Mouse (Mus musculus) intestine, embryonic 15.5 days (tissue): ENCODE data around the gene Kcnn4. TPM values are rescaled to one million over a fixed set of nuclear protein-coding genes. Genes with fewer than 3 reads are reported as not detected.

ENCODE experiments used
- ATAC-seq: fragments of 200-750 bp; cut with Nextera tagmentation; 2 replicates; pipeline ENCODE4 v1.8.0; 2017; ENCODE audit warnings: moderate TSS enrichment, moderate library complexity
- H3K27ac ChIP-seq: fragments of 300-500 bp; sonication (generic); 2 replicates; pipeline ENCODE4 v1.5.1; 2015; ENCODE audit warnings: mild to moderate bottlenecking, inconsistent platforms
- H3K27me3 ChIP-seq: fragments of 300-500 bp; sonication (generic); replicated peaks from 2 replicates; pipeline ENCODE4 v1.6.1; 2015; ENCODE audit warnings: inconsistent platforms
- H3K36me3 ChIP-seq: fragments of 300-500 bp; sonication (generic); 2 replicates; pipeline ENCODE4 v1.6.1; 2015; ENCODE audit warnings: inconsistent platforms
- H3K4me1 ChIP-seq: fragments of 300-500 bp; sonication (generic); replicated peaks from 2 replicates; pipeline ENCODE4 v1.6.1; 2015; ENCODE audit warnings: inconsistent platforms
- H3K4me2 ChIP-seq: fragments of 300-500 bp; sonication (generic); replicated peaks from 2 replicates; pipeline ENCODE4 v1.6.1; 2015; ENCODE audit warnings: mild to moderate bottlenecking, inconsistent platforms
- H3K4me3 ChIP-seq: fragments of 300-500 bp; sonication (generic); replicated peaks from 2 replicates; pipeline ENCODE4 v1.5.1; 2015; ENCODE audit warnings: inconsistent platforms
- H3K9ac ChIP-seq: fragments of 300-500 bp; sonication (generic); 2 replicates; pipeline ENCODE4 v1.6.1; 2015; ENCODE audit warnings: inconsistent platforms
- H3K9me3 ChIP-seq: fragments of 300-500 bp; sonication (generic); 2 replicates; pipeline ENCODE4 v1.6.1; 2016; ENCODE audit warnings: inconsistent platforms
- WGBS: fragments of 180-500 bp; shearing (Covaris S2); methylation state at CpG from one replicate; pipeline ENCODE4 v1.1.7; 2015; 5-methylcytosine and 5-hydroxymethylcytosine counted together
- polyA plus RNA-seq: library from polyadenylated mRNA; unstranded; fragments of >200 nt; fragmentation: Nextera tagmentation; extraction: Ambion mirVana; gene quantifications from 2 replicates; pipeline ENCODE4 v1.2.1, GENCODE M21; 2015

Gene Kcnn4
- polyA plus RNA-seq = 2.7 and 3.4 TPM in 2 replicates

DNA sequence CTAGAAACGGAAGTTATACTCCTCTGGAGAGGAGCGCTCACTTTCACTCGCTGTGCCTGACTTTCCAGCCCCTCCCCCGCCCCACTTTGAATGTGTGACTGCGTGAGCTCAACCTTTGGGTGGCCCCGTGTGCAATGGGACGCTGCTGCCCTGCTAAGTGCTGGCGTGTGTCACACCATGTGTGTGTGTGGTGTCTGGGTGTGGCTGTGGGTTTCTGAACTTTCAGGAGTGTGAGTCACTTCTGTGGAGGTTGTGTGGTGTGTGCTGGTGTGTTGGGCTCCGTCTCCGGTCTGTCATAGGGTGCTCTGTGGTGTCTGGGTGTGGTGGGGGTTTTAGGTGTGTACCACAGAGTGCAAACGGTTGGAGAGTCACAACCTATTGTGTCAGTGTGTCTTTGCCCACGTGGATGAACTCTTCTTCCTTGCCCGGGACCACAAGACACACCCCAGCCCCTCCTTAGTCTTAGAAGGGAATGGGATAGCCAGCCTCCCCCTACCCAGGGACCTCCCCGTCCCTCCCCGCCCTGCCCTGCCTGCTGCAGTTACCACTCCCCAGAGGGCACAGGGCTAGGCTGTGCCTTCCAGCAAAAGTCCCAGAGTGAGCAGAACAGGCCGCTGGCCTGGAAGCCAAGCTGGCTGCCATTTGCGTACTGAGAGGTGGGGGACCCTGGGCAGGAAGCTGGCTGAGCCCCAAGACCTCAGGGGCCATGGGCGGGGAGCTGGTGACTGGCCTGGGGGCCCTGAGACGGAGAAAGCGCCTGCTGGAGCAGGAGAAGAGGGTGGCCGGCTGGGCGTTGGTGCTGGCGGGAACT, at the start of gene Kcnn4:
Gene Kcnn4 (plus strand): TSS at position 533 of the 811 bp plus-strand sequence.
- whole genome bisulfite sequencing = 36% methylated on average over 23 of the region's 23 CpGs
- H3K27me3 ChIP-seq = no peaks in the 10 kb centered on the region
- H3K4me1 ChIP-seq = peaks cover 6% of the 10 kb centered on the region; the same call in 1 of the 2 replicates
- H3K36me3 ChIP-seq = no peaks in the 10 kb centered on the region
- no peak within 1 kb of the TSS; the same call in 1 of the 2 replicates for H3K4me2 ChIP-seq
- H3K9ac ChIP-seq = no peak within 1 kb of the TSS
- peak; percentile 46; the same call in 1 of the 2 replicates for ATAC-seq
- H3K9me3 ChIP-seq = no peaks in the 10 kb centered on the region
- no peak within 1 kb of the TSS for H3K27ac ChIP-seq
- H3K4me3 ChIP-seq = 0 out of 2 replicates have a peak within 1 kb of the TSS, but pooled peaks have one; percentile 9

DNA sequence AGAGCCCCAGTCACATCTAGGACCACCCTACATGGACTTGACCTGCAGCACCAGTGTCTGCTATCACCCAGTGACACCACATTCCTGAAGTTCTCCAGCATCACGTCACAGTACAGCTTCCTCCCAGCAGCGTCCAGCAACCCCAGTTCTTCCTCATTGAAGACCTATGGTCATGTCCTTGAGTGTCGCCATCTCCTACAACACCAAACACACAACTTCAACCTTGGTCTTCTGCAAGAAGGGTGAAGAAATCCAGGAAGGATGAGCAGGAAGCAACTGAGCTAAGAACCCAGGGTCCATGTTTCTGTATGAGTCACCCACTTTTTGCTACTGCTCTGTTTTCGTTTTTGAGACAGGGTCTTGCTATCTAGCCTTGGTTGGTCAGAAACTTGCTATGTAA, 47.5 kb upstream of the Kcnn4 start:
- WGBS = 74% methylated on average over 4 of the region's 4 CpGs
- no peak for ATAC-seq
- Histone ChIP-seq H3K36me3 (no peaks in the 10 kb centered on the region), H3K4me2 (no peak overlapping the region), H3K27ac (no peak overlapping the region), H3K27me3 (peaks cover 10% of the 10 kb centered on the region), H3K9ac (no peak overlapping the region), H3K4me1 (no peaks in the 10 kb centered on the region), H3K9me3 (peaks cover 3% of the 10 kb centered on the region; the same call in 1 of the 2 replicates), H3K4me3 (no peak overlapping the region)

DNA sequence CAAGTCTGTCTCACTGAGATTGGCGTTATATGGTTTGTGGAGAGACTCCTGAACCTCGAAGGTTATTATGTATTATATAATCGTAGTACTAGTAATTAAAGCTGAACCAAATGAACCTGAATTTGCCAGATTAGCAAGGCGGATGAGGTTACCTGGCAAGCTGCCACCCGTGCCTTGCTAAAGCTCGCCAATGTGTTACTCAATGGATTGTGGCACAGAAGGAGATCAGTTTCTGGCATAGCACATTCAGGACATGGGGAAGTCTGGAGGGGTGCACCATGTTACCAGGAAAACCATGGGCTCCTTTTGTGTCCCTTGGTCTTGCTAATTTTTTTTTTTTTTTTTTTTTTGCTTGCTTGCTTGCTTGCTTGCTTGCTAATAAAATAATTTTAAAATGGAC, 44.9 kb upstream of the Kcnn4 start:
- peaks cover 5% of the 10 kb centered on the region for H3K27me3 ChIP-seq
- H3K27ac ChIP-seq = no peak overlapping the region
- 95% methylated on average over 6 of the region's 6 CpGs for WGBS
- ATAC-seq = no peak
- H3K4me2 ChIP-seq = no peak overlapping the region
- H3K9ac ChIP-seq = no peak overlapping the region
- H3K9me3 ChIP-seq = peaks cover 3% of the 10 kb centered on the region; the same call in 1 of the 2 replicates
- H3K4me3 ChIP-seq = no peak overlapping the region
- H3K4me1 ChIP-seq = no peaks in the 10 kb centered on the region
- H3K36me3 ChIP-seq = no peaks in the 10 kb centered on the region

DNA sequence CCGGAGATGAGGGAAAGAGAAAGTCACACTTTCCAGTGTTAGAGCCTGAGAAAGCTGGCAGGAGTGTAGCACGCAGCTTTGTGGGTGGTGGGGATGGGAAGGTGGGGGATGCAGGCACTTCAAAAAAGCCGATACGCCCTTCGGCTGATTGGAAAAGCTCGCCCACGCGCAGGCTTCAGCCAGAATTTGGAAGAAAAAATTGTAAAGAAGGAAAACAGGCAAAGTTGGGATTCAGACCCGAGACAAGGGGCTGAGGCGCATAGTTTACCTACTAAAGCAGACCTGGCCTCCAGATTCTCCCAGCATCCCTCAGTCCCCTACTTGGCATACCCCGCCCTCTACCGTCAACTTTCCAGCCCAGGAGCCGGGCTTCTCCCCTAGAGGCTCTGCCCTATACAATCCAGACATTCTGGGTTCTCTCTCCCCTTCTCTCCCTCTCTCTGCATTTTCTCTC, 44.4 kb upstream of the Kcnn4 start:
- Histone ChIP-seq H3K36me3 (no peaks in the 10 kb centered on the region), H3K27me3 (peaks cover 5% of the 10 kb centered on the region), H3K9ac (no peak overlapping the region; the same call in 1 of the 2 replicates), H3K27ac (no peak overlapping the region), H3K4me2 (peak overlapping the region; percentile 48), H3K9me3 (peaks cover 3% of the 10 kb centered on the region; the same call in 1 of the 2 replicates), H3K4me3 (peak overlapping the region; percentile 11; the same call in 1 of the 2 replicates), H3K4me1 (no peaks in the 10 kb centered on the region)
- no peak for ATAC-seq
- 20% methylated on average over 13 of the region's 13 CpGs for WGBS

- no peak overlapping the region for H3K4me3 ChIP-seq
- H3K36me3 ChIP-seq = no peaks in the 10 kb centered on the region
- peaks cover 3% of the 10 kb centered on the region; the same call in 1 of the 2 replicates for H3K9me3 ChIP-seq
- peaks cover 5% of the 10 kb centered on the region for H3K27me3 ChIP-seq
- no peak for ATAC-seq
- H3K27ac ChIP-seq = no peak overlapping the region
- no peaks in the 10 kb centered on the region for H3K4me1 ChIP-seq
- H3K4me2 ChIP-seq = peak overlapping the region; percentile 48
- 51% methylated on average over 20 of the region's 20 CpGs for WGBS
- H3K9ac ChIP-seq = no peak overlapping the region
Observed at GRCm38 (mm10) chr7:24326273-24327135, 43.6 kb upstream of the Kcnn4 start.

DNA sequence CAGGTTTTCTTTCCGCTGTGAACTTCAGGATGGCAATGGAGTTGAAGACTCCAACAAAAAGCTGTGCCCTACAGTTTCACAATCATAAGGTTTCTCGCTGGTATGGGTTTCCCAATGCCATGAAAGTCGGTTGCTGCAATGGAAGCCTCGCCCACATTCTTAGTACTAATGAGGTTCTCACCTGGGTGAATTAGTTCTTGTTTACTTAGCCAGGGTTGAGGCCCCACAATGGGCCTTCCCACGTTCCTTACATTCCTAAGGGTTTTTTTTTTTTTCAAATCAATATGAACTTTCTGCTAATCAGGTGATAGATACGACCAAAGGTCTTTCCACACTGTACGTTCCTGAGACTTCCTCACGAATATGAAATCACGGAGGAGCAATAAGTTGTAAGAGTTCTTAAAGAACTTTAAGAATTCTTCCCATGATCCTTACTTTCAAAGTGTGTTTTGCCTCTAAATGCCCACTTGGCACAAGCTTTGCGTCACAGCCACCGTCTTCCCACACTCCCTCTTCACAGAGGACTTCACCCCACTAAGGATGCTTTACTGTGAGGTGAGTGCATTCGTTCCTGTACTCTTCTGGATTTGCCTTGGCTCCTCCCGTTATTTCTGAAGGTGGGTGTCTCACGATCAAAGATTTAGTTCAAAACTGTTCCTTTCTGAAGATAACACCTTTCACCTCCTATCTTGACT, 42.6 kb upstream of the Kcnn4 start:
- Histone ChIP-seq H3K36me3 (no peaks in the 10 kb centered on the region), H3K27me3 (peaks cover 5% of the 10 kb centered on the region), H3K4me1 (no peaks in the 10 kb centered on the region), H3K9me3 (peaks cover 3% of the 10 kb centered on the region; the same call in 1 of the 2 replicates), H3K4me2 (no peak overlapping the region), H3K27ac (no peak overlapping the region), H3K9ac (no peak overlapping the region), H3K4me3 (no peak overlapping the region)
- peak; percentile 65; the same call in 1 of the 2 replicates for ATAC-seq
- WGBS = 75% methylated on average over 14 of the region's 14 CpGs

GRCm38 (mm10) chr7:24333304-24333986, 36.6 kb upstream of the Kcnn4 start, which contains the start of gene Tescl:
Gene Tescl (minus strand): TSS chr7:24333936.
- Histone ChIP-seq H3K4me1 (no peaks in the 10 kb centered on the region), H3K27ac (no peak within 1 kb of the TSS), H3K4me2 (peak within 1 kb of the TSS; percentile 22; the same call in 1 of the 2 replicates), H3K9me3 (no peaks in the 10 kb centered on the region), H3K9ac (no peak within 1 kb of the TSS), H3K4me3 (peak within 1 kb of the TSS; percentile 5; the same call in 1 of the 2 replicates), H3K27me3 (peaks cover 20% of the 10 kb centered on the region), H3K36me3 (no peaks in the 10 kb centered on the region)
- WGBS = 38% methylated on average over 49 of the region's 49 CpGs
- ATAC-seq = no peak

DNA sequence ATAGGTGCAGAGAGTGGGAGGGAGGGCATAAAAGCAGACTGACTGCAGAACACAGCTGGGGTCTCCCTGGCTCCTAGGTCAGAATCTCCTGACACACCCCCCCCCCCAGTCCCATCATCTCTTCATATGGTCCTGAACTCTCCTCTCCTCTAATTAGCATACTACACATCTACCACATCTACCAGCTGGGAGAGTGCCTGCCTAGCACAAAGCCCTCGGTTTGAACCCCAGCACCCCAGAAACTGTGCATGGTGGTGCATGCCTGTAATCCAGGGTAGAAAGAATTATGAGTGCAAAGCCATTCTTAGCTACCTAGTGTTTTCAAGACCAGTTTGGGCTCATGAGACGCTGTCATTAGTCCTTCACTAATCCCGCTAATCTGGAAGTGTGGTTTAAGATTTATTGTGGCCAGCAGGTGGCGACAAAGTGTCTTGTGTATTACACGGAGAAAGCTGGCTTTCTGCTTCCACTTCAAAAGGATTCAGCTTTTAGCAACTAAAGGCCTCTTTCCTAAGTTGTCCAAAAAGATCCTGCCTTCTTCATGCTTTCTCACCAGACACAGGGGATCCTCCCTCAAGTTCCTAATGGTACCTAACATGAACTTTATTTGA, 34.3 kb upstream of the Kcnn4 start:
- WGBS = 15% methylated on average over 5 of the region's 5 CpGs
- no peak overlapping the region for H3K4me2 ChIP-seq
- H3K36me3 ChIP-seq = no peaks in the 10 kb centered on the region
- no peak overlapping the region for H3K27ac ChIP-seq
- H3K4me1 ChIP-seq = no peaks in the 10 kb centered on the region
- peaks cover 20% of the 10 kb centered on the region for H3K27me3 ChIP-seq
- H3K4me3 ChIP-seq = no peak overlapping the region
- no peak for ATAC-seq
- H3K9me3 ChIP-seq = no peaks in the 10 kb centered on the region
- no peak overlapping the region for H3K9ac ChIP-seq

DNA sequence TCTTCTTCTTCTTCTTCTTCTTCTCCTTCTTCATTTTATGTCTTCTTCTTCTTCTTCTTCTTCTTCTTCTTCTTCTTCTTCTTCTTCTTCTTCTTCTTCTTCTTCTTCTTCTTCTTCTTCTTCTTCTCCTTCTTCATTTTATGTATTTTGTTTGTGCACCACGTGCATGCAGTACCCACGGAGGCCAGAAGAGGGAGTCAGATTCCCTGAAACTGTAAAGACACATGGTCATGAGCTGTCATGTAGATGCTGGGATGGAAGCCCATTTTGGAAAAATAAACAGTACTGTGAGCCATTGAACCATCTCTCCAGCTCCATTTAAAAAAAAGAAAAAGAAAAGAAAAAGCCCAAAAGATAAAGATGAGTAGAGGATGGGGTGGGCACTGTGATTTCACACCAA, 31.8 kb upstream of the Kcnn4 start:
- H3K4me1 ChIP-seq = no peaks in the 10 kb centered on the region
- no peaks in the 10 kb centered on the region for H3K36me3 ChIP-seq
- no peaks in the 10 kb centered on the region for H3K9me3 ChIP-seq
- H3K9ac ChIP-seq = no peak overlapping the region
- 45% methylated on average over 2 of the region's 2 CpGs for WGBS
- ATAC-seq = no peak
- H3K27me3 ChIP-seq = peaks cover 14% of the 10 kb centered on the region
- no peak overlapping the region for H3K4me3 ChIP-seq
- H3K27ac ChIP-seq = no peak overlapping the region
- no peak overlapping the region for H3K4me2 ChIP-seq

DNA sequence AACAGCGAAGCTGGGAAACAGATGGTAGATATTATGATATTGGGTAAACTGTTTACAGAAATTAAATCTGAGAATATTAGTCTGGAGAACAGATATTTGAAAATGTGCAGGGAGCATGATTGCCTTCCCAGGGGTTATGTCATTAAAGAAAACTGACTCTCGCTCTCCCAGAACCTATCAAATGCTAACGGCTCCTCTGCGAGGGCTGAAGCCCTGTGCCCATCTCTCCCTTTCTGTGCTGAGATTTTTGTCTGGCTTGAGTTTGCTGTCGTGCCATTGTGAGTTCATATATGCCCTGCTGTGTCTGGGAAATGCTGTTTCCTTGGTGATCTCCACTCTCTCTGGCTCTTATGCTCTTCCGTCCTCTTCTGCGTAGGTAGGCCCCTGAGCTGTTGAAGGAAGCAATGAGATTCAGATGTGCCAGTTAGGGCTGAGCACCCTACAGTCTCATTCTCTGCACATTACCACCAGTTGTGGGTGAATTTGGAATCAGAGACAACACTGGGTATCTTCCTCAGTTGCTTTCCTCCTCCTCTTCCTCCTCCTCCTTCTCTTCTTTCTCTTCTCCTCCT, 26.3 kb upstream of the Kcnn4 start:
- Histone ChIP-seq H3K9me3 (no peaks in the 10 kb centered on the region), H3K27me3 (no peaks in the 10 kb centered on the region), H3K4me3 (no peak overlapping the region), H3K27ac (no peak overlapping the region), H3K9ac (no peak overlapping the region), H3K36me3 (no peaks in the 10 kb centered on the region), H3K4me2 (no peak overlapping the region), H3K4me1 (no peaks in the 10 kb centered on the region)
- WGBS = 62% methylated on average over 7 of the region's 7 CpGs
- ATAC-seq = no peak

- H3K36me3 ChIP-seq = no peaks in the 10 kb centered on the region
- no peak overlapping the region for H3K4me3 ChIP-seq
- no peaks in the 10 kb centered on the region for H3K4me1 ChIP-seq
- no peak for ATAC-seq
- no peak overlapping the region for H3K27ac ChIP-seq
- H3K9me3 ChIP-seq = no peaks in the 10 kb centered on the region
- no peaks in the 10 kb centered on the region for H3K27me3 ChIP-seq
- no peak overlapping the region for H3K4me2 ChIP-seq
- 70% methylated on average over 5 of the region's 5 CpGs for WGBS
- no peak overlapping the region for H3K9ac ChIP-seq
Observed at GRCm38 (mm10) chr7:24346444-24346843, 23.6 kb upstream of the Kcnn4 start.
